Mouse (Mus musculus) c-Kit-positive CD71-positive TER-119-positive erythroid progenitor cells, embryonic 14.5 days (primary cell): ENCODE results near the gene Megf9.
A peak's percentile ranks its signal among the peaks of the same experiment; 100 is the strongest.

Experiments
- DNase-seq: peaks from one replicate; pipeline ENCODE4 v3.0.0-alpha.2; 2013; ENCODE audit warnings: low spot score

Gene Megf9

GRCm38 (mm10) chr4:70534891-70535269 lies at the start of gene Megf9:
Gene Megf9, minus strand, starts transcription at chr4:70534995.
- peak; percentile 96 for DNase-seq

- DNase-seq, result no peak
Observed at GRCm38 (mm10) chr4:70579654-70580053, 44.9 kb upstream of the Megf9 start.

- no peak for DNase-seq
Observed at GRCm38 (mm10) chr4:70578301-70578700, 43.5 kb upstream of the Megf9 start.

GRCm38 (mm10) chr4:70576096-70576495 lies 41.3 kb upstream of the Megf9 start:
- DNase-seq, result no peak

GRCm38 (mm10) chr4:70573926-70574325 lies 39.1 kb upstream of the Megf9 start:
- DNase-seq, result no peak

- DNase-seq, result no peak
Observed at GRCm38 (mm10) chr4:70553888-70554287, 19.1 kb upstream of the Megf9 start.

GRCm38 (mm10) chr4:70553230-70553797 lies 18.5 kb upstream of the Megf9 start:
- DNase-seq, result no peak

GRCm38 (mm10) chr4:70552120-70552519 lies 17.3 kb upstream of the Megf9 start:
- DNase-seq, result no peak

GRCm38 (mm10) chr4:70547411-70548148 lies 12.8 kb upstream of the Megf9 start:
- DNase-seq, result no peak

GRCm38 (mm10) chr4:70545869-70546542 lies 11.2 kb upstream of the Megf9 start:
- no peak for DNase-seq

- no peak for DNase-seq
Observed at GRCm38 (mm10) chr4:70544390-70544789, 9.6 kb upstream of the Megf9 start.

- DNase-seq, result no peak
Observed at GRCm38 (mm10) chr4:70542387-70542786, 7.6 kb upstream of the Megf9 start.

- no peak for DNase-seq
Observed at GRCm38 (mm10) chr4:70540743-70541142, 5.9 kb upstream of the Megf9 start.

GRCm38 (mm10) chr4:70536661-70537580 lies 2.1 kb upstream of the Megf9 start:
- no peak for DNase-seq

GRCm38 (mm10) chr4:70535711-70536311 lies 1.0 kb upstream of the Megf9 start:
- no peak for DNase-seq

- no peak for DNase-seq
Observed at GRCm38 (mm10) chr4:70535289-70535688, 494 bp upstream of the Megf9 start.

GRCm38 (mm10) chr4:70534078-70534890 lies 511 bp downstream of the Megf9 start:
- DNase-seq, result no peak

- DNase-seq, result no peak
Observed at GRCm38 (mm10) chr4:70533056-70533805, 1.6 kb downstream of the Megf9 start.

- DNase-seq, result no peak
Observed at GRCm38 (mm10) chr4:70531021-70531420, 3.8 kb downstream of the Megf9 start.

- DNase-seq, result no peak
Observed at GRCm38 (mm10) chr4:70528622-70529021, 6.2 kb downstream of the Megf9 start.
